Mouse (Mus musculus): ENCODE results near the gene Hsp90ab1. TPM values are rescaled to one million over a fixed set of nuclear protein-coding genes. Genes with fewer than 3 reads are reported as not detected.
A peak's percentile ranks its signal among the peaks of the same experiment; 100 is the strongest.

Gene Hsp90ab1
- polyA plus RNA-seq, 1 experiment from 2014 or later, result 1,372 TPM

DNA sequence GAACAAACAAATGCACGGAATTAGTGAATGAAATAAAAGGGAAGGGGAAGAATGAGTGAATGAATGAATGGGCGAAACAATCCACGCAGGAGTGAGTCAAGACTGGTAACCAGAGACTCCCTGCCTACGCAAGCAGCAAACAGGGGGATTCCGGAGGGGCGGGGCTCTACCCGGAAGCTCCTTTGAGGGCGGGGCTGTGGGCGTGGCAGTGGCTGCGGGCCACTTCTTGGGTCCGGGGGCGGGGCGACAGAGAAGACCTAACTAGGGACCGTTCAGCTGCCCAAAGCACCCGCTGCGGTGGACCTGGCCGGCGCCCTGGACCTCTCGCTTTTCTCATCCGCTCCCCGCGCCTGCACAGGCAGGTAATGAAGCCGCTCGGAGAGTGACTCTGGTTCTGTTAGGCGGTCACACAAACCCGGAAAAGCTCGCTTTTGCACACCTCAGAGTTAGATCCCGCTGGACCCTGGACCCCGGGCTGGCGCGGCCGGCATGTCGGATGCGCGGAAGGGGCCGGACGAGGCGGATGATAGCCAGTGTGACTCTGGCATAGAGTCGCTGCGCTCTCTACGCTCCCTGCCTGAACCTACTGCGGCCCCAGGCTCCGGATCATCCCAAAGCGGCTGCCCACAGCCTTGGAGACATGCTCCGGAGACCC is 17.5 kb downstream of the Hsp90ab1 start, which contains the start of gene Nfkbie:
Gene Nfkbie (plus strand): TSS at position 252 of the 655 bp plus-strand sequence.
- Histone ChIP-seq H3K4me3 (peak within 1 kb of the TSS; percentile 70), H3K36me3 (no peaks in the 10 kb centered on the region), H3K27me3 (replicated peaks) (peaks cover 65% of the 10 kb centered on the region), H3K9me3 (no peaks in the 10 kb centered on the region), H3K4me1 (peaks cover 25% of the 10 kb centered on the region), H3K9ac (peak within 1 kb of the TSS; percentile 76), H3K27ac (replicated peaks) (no peak within 1 kb of the TSS), H3K4me2 (peak within 1 kb of the TSS; percentile 78)
- WGBS, result 1% methylated on average over 45 of the region's 45 CpGs
- peak; percentile 72 for ATAC-seq (ENCODE audit: extremely low read depth, insufficient number of reproducible peaks, low FRiP score, low TSS enrichment)

DNA sequence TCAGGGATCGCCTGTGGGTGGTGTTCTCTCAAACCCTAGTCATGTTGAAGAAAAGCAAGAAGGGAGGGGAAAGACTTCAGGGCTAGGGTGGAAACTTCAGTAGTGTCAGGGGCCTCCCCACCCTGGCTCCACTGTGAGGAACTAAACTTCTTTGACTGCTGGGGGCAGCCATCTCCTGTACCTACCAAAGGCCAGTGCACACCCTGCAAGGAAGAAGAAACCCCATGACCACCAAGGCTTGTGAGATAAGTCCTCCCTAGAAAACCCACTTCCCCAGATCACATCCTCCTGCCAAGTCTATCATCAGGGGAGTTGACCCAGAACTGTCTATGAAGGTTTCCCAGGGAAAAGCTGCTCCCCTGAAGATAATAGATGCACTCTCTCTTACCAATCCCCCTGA is 18.7 kb downstream of the Hsp90ab1 start:
- Histone ChIP-seq H3K9me3 (no peaks in the 10 kb centered on the region), H3K4me1 (peaks cover 34% of the 10 kb centered on the region), H3K27ac (replicated peaks) (no peak overlapping the region), H3K4me2 (no peak overlapping the region), H3K27me3 (replicated peaks) (peaks cover 75% of the 10 kb centered on the region), H3K4me3 (no peak overlapping the region), H3K9ac (no peak overlapping the region), H3K36me3 (no peaks in the 10 kb centered on the region)
- 21% methylated on average over 1 of the region's 1 CpGs for WGBS
- no peak for ATAC-seq (ENCODE audit: extremely low read depth, insufficient number of reproducible peaks, low FRiP score, low TSS enrichment)

DNA sequence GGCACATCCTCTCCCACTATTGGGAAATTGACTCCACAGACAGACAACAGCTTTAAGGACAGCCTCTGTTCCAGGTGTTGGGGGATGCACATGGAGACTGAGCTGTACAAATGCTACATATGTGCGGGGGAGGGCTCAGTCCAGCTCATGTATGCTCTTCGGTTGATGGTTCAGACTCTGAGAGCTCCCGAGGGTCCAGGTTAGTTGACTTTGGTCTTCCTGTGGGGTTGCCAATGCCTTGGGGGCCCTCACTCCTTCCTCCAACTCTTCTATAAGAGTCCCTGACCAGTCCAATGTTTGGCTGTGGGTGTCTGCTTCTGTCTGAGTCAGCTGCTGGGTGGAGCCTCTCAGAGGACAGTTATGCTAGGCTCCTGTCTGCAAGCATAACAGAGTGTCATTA is 20.0 kb downstream of the Hsp90ab1 start:
- 63% methylated on average over 3 of the region's 3 CpGs for WGBS
- ATAC-seq (ENCODE audit: extremely low read depth, insufficient number of reproducible peaks, low FRiP score, low TSS enrichment), result no peak

DNA sequence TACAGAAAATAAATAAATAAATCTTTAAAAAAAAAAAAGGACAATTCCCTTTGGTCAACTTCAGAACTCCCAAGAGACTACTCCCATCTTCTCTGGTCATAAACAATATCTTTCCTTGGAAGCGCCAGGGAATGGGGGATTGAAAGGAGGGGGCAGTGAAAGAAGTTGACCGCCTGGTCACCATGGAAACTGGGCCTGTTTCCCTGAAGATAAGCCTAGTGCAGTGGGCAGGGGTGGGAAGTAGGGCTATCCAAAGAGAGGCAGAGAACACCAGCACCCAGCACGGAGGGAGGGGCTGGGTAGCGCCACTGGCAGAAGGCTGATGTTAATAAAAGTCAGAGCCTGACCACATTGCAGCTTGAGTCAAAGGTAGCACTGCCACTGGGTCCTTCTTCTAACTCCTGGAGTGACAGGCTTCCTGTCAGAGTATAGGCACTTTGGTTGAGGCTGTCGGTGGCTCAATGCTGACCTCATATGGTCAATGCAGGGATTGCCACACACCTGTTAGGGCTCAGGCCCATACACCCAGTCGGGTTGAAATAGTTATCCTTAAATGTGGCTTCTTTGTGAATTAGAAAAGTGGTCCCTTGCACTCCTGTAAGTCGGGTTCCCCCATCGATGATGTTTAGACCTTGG is 21.1 kb downstream of the Hsp90ab1 start:
- peaks cover 26% of the 10 kb centered on the region for H3K4me1 ChIP-seq
- H3K4me3 ChIP-seq, result no peak overlapping the region
- peaks cover 78% of the 10 kb centered on the region for H3K27me3 ChIP-seq (replicated peaks)
- no peak; the same call in 1 of the 2 replicates for ATAC-seq (ENCODE audit: extremely low read depth, insufficient number of reproducible peaks, low FRiP score, low TSS enrichment)
- no peaks in the 10 kb centered on the region for H3K9me3 ChIP-seq
- no peak overlapping the region for H3K4me2 ChIP-seq
- 4% methylated on average over 8 of the region's 8 CpGs for WGBS
- H3K36me3 ChIP-seq, result no peaks in the 10 kb centered on the region
- H3K9ac ChIP-seq, result no peak overlapping the region
- H3K27ac ChIP-seq (replicated peaks), result no peak overlapping the region

More for the DNA sequence above, 20.0 kb downstream of the Hsp90ab1 start:
- Histone ChIP-seq H3K36me3 (no peaks in the 10 kb centered on the region), H3K9me3 (no peaks in the 10 kb centered on the region), H3K4me3 (no peak overlapping the region), H3K27me3 (replicated peaks) (peaks cover 77% of the 10 kb centered on the region), H3K4me2 (no peak overlapping the region), H3K4me1 (peaks cover 36% of the 10 kb centered on the region), H3K9ac (no peak overlapping the region), H3K27ac (replicated peaks) (no peak overlapping the region)

DNA sequence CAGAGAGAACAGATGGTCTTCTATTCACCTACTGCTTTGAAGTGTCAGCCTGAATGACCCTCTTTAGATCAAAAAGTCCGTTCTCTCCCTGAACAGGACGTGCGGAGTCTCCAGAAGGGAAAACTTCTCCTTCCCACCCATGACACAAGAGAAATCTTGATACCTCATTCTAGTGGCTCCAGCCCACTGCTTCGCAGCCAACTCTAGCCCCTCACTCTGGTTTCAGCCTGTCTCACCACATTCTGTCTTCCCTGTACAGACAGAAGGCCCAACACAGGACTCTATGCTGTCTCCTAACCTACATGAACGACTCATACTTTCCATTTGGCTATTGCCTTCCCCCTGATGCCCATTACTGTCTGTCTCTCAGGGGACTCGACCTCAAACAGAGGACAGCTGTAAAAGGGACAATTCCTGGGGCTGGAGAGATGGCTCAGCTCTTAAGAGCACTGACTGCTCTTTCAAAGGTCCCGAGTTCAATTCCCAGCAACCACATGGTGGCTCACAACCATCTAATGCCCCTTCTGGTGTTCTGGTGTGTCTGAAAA is 21.7 kb downstream of the Hsp90ab1 start:
- peaks cover 78% of the 10 kb centered on the region for H3K27me3 ChIP-seq (replicated peaks)

DNA sequence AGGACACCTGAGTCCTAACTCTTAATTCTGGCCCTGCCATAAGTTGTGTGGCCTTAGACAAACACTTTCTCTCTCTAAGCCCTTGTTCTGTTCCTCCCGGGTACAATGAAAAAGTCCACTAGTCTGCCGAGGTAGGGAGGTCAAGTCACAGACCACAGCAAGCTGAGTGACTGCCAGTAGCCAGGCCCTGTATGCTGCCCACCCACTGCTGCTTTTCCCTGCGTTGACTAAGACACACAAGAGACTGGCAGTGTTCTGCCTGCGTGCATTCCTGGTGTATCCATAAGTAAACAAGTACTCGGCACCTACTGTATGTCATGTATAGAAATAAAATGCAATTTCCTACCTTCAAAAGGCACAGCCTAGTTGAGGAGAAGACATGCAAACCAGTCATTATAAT is 22.8 kb downstream of the Hsp90ab1 start:
- ATAC-seq (ENCODE audit: extremely low read depth, insufficient number of reproducible peaks, low FRiP score, low TSS enrichment), result no peak
- Histone ChIP-seq H3K27ac (replicated peaks) (no peak overlapping the region), H3K4me1 (peaks cover 24% of the 10 kb centered on the region), H3K27me3 (replicated peaks) (peaks cover 86% of the 10 kb centered on the region), H3K9me3 (no peaks in the 10 kb centered on the region), H3K9ac (peak overlapping the region; percentile 87; the same call in 1 of the 2 replicates), H3K4me2 (peak overlapping the region; percentile 97), H3K4me3 (peak overlapping the region; percentile 74), H3K36me3 (no peaks in the 10 kb centered on the region)
- 32% methylated on average over 5 of the region's 5 CpGs for WGBS

More for the DNA sequence above, 21.7 kb downstream of the Hsp90ab1 start:
- WGBS, result 54% methylated on average over 7 of the region's 7 CpGs
- H3K4me2 ChIP-seq, result no peak overlapping the region
- no peak overlapping the region for H3K9ac ChIP-seq
- no peak overlapping the region for H3K4me3 ChIP-seq
- no peak overlapping the region for H3K27ac ChIP-seq (replicated peaks)
- H3K9me3 ChIP-seq, result no peaks in the 10 kb centered on the region
- no peak for ATAC-seq (ENCODE audit: extremely low read depth, insufficient number of reproducible peaks, low FRiP score, low TSS enrichment)
- no peaks in the 10 kb centered on the region for H3K36me3 ChIP-seq
- H3K4me1 ChIP-seq, result peaks cover 21% of the 10 kb centered on the region

DNA sequence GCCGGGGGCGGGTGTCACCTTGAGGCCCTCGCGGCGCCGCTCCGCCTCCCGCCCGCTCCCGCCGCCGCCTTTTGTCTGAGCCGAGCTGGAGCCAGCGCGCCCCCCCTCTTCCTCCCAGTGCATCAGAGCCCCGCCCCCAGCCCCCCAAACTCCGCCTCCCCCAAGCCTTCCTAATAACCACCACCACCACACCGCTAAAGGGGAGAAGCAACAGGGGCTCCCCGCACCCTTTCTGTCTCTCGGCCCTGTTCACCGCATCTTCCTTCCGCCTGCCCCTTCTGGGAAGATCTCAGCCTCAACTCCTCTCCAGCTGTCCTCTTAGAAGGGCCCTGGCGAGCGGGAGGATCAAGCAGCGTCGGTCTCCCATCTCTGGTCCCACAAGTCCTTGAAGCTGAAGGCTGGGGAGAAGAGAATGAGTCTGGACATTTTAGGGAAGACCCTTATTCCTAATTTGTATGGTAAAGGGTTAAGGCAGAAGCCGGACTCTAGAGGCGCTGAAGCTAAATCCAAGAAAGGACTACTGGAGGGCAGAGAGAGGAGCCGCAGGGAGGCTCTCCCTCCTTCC is 23.4 kb downstream of the Hsp90ab1 start, which contains the start of gene Tmem151b:
Gene Tmem151b (minus strand): TSS at position 61 of the 565 bp plus-strand sequence.
- no peaks in the 10 kb centered on the region for H3K36me3 ChIP-seq
- peak within 1 kb of the TSS; percentile 74 for H3K4me3 ChIP-seq
- H3K27ac ChIP-seq (replicated peaks), result no peak within 1 kb of the TSS
- H3K4me1 ChIP-seq, result peaks cover 26% of the 10 kb centered on the region
- no peak for ATAC-seq (ENCODE audit: extremely low read depth, insufficient number of reproducible peaks, low FRiP score, low TSS enrichment)
- H3K27me3 ChIP-seq (replicated peaks), result peaks cover 88% of the 10 kb centered on the region
- peak within 1 kb of the TSS; percentile 97 for H3K4me2 ChIP-seq
- WGBS, result 2% methylated on average over 12 of the region's 29 CpGs
- peak within 1 kb of the TSS; percentile 87 for H3K9ac ChIP-seq
- no peaks in the 10 kb centered on the region for H3K9me3 ChIP-seq

DNA sequence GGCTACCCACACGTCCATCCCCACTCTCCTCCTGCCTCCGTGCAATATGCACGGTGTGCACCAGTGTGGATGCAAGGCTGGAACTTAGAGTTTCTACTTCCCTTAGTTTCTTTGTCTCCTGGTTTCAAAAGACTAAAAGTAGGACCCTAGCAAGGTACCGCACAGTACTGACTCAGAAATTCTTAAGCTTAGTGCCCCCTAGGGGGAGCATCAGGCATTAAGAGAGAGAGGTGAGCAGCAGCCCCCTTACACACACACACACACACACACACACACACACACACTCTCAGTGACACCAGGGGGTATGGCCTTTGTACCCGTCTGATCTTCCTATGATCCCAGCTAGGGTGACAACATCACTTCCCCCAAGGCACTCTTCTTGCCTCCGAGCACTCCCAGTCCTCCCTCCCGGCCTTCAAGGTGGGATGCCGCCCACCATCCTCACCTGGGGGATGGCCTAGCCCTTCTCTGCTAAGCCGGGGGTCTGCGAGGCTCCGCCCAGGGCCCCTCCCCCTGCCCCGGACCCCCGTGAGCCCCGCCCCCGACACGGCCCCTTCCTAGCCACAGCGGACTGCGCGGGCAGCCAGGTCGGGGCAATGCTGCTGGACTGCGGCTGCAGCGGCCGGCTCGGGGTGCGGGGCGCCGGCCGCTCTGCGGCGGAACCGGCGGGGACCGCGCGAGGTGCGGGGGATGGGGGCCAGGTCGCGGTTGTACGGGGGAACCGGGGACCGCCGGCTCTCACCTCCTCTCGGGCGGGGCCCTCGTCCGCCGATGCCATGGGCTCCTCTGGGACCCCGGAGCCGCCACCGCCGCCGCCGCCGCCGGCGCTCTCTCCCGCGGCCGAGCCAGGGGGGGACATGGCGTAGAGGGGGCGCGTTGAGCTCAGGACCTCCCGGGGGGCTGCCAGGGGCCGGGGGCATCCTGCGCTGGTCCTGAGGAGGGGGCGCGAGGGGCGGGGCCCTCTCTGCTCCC is 24.2 kb downstream of the Hsp90ab1 start:
- H3K9me3 ChIP-seq, result no peaks in the 10 kb centered on the region
- no peak for ATAC-seq (ENCODE audit: extremely low read depth, insufficient number of reproducible peaks, low FRiP score, low TSS enrichment)
- no peak overlapping the region for H3K27ac ChIP-seq (replicated peaks)

DNA sequence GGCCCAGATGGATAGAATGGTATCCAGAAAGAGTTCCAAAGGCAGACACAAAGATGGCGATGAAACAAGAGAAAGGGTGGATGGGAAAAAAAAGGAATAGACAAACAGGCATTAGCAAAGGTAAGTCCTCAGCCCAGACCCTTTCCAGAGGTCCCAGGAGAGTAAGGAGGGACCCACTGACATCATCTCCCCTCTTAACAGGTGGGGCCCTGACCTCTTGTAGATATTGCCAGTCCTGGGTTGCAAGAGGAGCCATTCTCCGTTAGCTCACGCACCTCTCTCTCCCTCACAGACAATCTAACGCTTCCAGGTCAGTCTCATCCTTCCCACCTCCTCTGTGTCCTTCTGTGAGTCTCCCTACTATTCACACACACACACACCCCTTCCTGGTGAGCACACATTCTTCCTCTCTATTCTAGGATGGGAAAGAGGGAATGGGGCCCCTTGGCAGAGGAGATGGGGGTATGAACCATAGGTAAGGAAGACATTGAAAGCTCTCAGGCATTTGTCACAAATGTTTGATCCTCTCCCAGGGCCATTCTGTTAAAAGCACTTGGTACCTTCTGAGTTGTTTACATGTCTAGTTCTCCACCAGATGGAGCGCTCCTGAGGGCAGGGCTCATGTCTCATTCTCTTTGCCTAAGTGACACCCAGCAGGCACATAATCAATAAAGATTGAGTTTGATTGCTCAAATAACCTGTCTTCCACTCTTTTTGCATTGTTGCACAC is 25.4 kb downstream of the Hsp90ab1 start:
- 65% methylated on average over 5 of the region's 5 CpGs for WGBS
- H3K4me3 ChIP-seq, result no peak overlapping the region
- H3K27ac ChIP-seq (replicated peaks), result no peak overlapping the region
- peaks cover 88% of the 10 kb centered on the region for H3K27me3 ChIP-seq (replicated peaks)
- peaks cover 36% of the 10 kb centered on the region for H3K4me1 ChIP-seq
- no peak overlapping the region for H3K4me2 ChIP-seq
- ATAC-seq (ENCODE audit: extremely low read depth, insufficient number of reproducible peaks, low FRiP score, low TSS enrichment), result no peak
- no peaks in the 10 kb centered on the region for H3K9me3 ChIP-seq
- H3K36me3 ChIP-seq, result no peaks in the 10 kb centered on the region
- H3K9ac ChIP-seq, result no peak overlapping the region

More for the DNA sequence above, 24.2 kb downstream of the Hsp90ab1 start:
- 2% methylated on average over 53 of the region's 68 CpGs for WGBS
- peak overlapping the region; percentile 87 for H3K9ac ChIP-seq
- H3K4me2 ChIP-seq, result peak overlapping the region; percentile 97
- H3K4me1 ChIP-seq, result peaks cover 35% of the 10 kb centered on the region
- H3K4me3 ChIP-seq, result peak overlapping the region; percentile 74
- peaks cover 88% of the 10 kb centered on the region for H3K27me3 ChIP-seq (replicated peaks)
- no peaks in the 10 kb centered on the region for H3K36me3 ChIP-seq

DNA sequence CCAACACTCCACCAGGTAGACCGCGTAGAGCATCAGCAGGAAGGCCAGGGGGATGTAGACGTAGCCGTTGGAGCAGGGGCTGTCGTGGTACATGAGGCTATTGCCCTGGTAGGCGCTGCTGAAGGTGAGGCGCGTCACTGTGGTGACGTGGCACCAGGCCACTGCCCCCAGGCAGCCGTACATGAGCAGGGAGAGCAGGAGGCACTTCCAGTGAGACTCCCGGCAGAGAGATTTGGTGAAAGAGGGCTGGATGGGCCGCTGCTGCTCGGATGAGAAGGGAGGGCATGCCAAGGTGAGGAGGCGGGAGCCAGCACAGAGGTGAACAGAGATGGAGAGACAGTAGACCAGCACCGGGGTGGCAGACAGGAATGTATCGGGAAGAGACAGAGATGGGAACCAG is 26.1 kb downstream of the Hsp90ab1 start:
- 60% methylated on average over 16 of the region's 16 CpGs for WGBS
- Histone ChIP-seq H3K27me3 (replicated peaks) (peaks cover 94% of the 10 kb centered on the region), H3K36me3 (no peaks in the 10 kb centered on the region), H3K9ac (no peak overlapping the region), H3K4me1 (peaks cover 36% of the 10 kb centered on the region), H3K9me3 (no peaks in the 10 kb centered on the region), H3K4me3 (no peak overlapping the region), H3K27ac (replicated peaks) (no peak overlapping the region), H3K4me2 (no peak overlapping the region)
- ATAC-seq (ENCODE audit: extremely low read depth, insufficient number of reproducible peaks, low FRiP score, low TSS enrichment), result no peak

Measured in heart, embryonic 13.5 days (tissue).